Mouse (Mus musculus): ENCODE measurements around the gene Nudt9. TPM values are rescaled to one million over a fixed set of nuclear protein-coding genes. Genes with fewer than 3 reads are reported as not detected.
A peak's percentile ranks its signal among the peaks of the same experiment; 100 is the strongest.

Nudt9 gene
- 55.9 and 61.7 TPM in 2 replicates for polyA plus RNA-seq (2015; fragmentation: Nextera tagmentation; extraction: Ambion mirVana)

- Histone ChIP-seq H3K9ac (ENCODE audit: low read length) (peak within 1 kb of the TSS; percentile 90), H3K36me3 (ENCODE audit: control insufficient read depth, insufficient read depth, low read length) (peaks cover 4% of the 10 kb centered on the region), H3K4me3 (replicated peaks; ENCODE audit: low read length) (peak within 1 kb of the TSS; percentile 86), H3K9me3 (replicated peaks; ENCODE audit: control insufficient read depth, low read length) (no peaks in the 10 kb centered on the region), H3K27ac (ENCODE audit: low read length) (peak within 1 kb of the TSS; percentile 87), H3K4me1 (ENCODE audit: control insufficient read depth, insufficient read depth, low read length) (peaks cover 11% of the 10 kb centered on the region), H3K27me3 (ENCODE audit: control insufficient read depth, insufficient read depth, low read length) (no peaks in the 10 kb centered on the region), H3K4me2 (ENCODE audit: low read depth, low read length) (peak within 1 kb of the TSS; percentile 56)
- 5% methylated on average over 90 of the region's 90 CpGs for WGBS
- ATAC-seq (ENCODE audit: insufficient read depth, low FRiP score), result peak; percentile 99
Observed at GRCm38 (mm10) chr5:104046256-104047199, at the start of gene Nudt9. Nudt9 (plus strand) TSS chr5:104046306.

- H3K36me3 ChIP-seq (ENCODE audit: control insufficient read depth, insufficient read depth, low read length), result no peaks in the 10 kb centered on the region
- no peak overlapping the region for H3K9ac ChIP-seq (ENCODE audit: low read length)
- H3K27me3 ChIP-seq (ENCODE audit: control insufficient read depth, insufficient read depth, low read length), result no peaks in the 10 kb centered on the region
- no peak overlapping the region for H3K4me3 ChIP-seq (replicated peaks; ENCODE audit: low read length)
- ATAC-seq (ENCODE audit: insufficient read depth, low FRiP score), result no peak
- no peaks in the 10 kb centered on the region for H3K9me3 ChIP-seq (replicated peaks; ENCODE audit: control insufficient read depth, low read length)
- WGBS, result 62% methylated on average over 5 of the region's 5 CpGs
- H3K4me2 ChIP-seq (ENCODE audit: low read depth, low read length), result no peak overlapping the region
- peaks cover 2% of the 10 kb centered on the region; the same call in 1 of the 2 replicates for H3K4me1 ChIP-seq (ENCODE audit: control insufficient read depth, insufficient read depth, low read length)
- H3K27ac ChIP-seq (ENCODE audit: low read length), result no peak overlapping the region
Observed at GRCm38 (mm10) chr5:103998739-103999138, 47.4 kb upstream of the Nudt9 start.

- no peak overlapping the region for H3K27ac ChIP-seq (ENCODE audit: low read length)
- no peaks in the 10 kb centered on the region for H3K36me3 ChIP-seq (ENCODE audit: control insufficient read depth, insufficient read depth, low read length)
- no peak for ATAC-seq (ENCODE audit: insufficient read depth, low FRiP score)
Observed at GRCm38 (mm10) chr5:103999738-104000137, 46.4 kb upstream of the Nudt9 start.

GRCm38 (mm10) chr5:104002549-104003255, 43.4 kb upstream of the Nudt9 start:
- 0 out of 2 replicates have a peak overlapping the region, but pooled peaks have one; percentile 0 for H3K4me2 ChIP-seq (ENCODE audit: low read depth, low read length)
- no peaks in the 10 kb centered on the region for H3K9me3 ChIP-seq (replicated peaks; ENCODE audit: control insufficient read depth, low read length)

More at GRCm38 (mm10) chr5:103999738-104000137, 46.4 kb upstream of the Nudt9 start:
- Histone ChIP-seq H3K4me3 (replicated peaks; ENCODE audit: low read length) (no peak overlapping the region), H3K9me3 (replicated peaks; ENCODE audit: control insufficient read depth, low read length) (no peaks in the 10 kb centered on the region), H3K4me1 (ENCODE audit: control insufficient read depth, insufficient read depth, low read length) (peaks cover 2% of the 10 kb centered on the region; the same call in 1 of the 2 replicates), H3K4me2 (ENCODE audit: low read depth, low read length) (no peak overlapping the region), H3K9ac (ENCODE audit: low read length) (no peak overlapping the region), H3K27me3 (ENCODE audit: control insufficient read depth, insufficient read depth, low read length) (no peaks in the 10 kb centered on the region)
- WGBS, result 4% methylated on average over 5 of the region's 5 CpGs

DNA sequence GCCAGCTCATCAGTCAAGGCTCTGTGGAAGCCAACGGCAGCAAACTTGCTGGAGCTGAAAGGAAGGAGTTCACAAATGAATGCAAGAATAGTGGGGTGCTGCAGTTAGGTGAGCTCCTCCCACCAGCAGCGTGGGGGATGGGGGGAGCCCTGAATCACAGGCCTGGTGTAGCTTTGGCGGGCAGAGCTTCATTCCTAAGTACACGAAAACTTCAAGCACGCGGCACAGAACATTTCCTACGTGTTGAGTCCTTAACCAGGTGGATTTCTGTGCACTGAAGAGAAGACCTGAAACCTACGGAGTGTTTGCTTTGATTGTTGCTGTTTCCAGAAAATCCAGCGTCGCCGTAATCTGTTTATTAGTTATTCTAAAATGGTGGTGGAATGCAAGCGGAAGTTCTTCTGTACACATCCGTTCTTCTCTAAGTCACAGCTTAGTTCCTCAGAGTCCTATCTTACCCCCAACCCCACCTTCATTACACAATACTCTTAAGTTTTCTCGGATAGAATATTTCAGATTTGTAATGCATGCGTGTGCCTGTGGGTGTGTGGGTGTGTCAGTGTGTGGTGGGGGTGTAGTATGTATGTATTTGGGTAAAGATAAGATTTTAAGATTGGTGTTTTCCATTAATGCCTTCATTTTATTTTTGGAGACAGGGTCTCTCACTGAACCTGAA, 42.7 kb upstream of the Nudt9 start:
- H3K4me3 ChIP-seq (replicated peaks; ENCODE audit: low read length), result no peak overlapping the region
- H3K4me2 ChIP-seq (ENCODE audit: low read depth, low read length), result 0 out of 2 replicates have a peak overlapping the region, but pooled peaks have one; percentile 0
- no peaks in the 10 kb centered on the region for H3K9me3 ChIP-seq (replicated peaks; ENCODE audit: control insufficient read depth, low read length)
- H3K36me3 ChIP-seq (ENCODE audit: control insufficient read depth, insufficient read depth, low read length), result 0 out of 2 replicates have a peak, but pooled peaks cover 2% of the 10 kb centered on the region
- H3K9ac ChIP-seq (ENCODE audit: low read length), result no peak overlapping the region
- whole genome bisulfite sequencing, result 44% methylated on average over 15 of the region's 15 CpGs
- H3K27me3 ChIP-seq (ENCODE audit: control insufficient read depth, insufficient read depth, low read length), result no peaks in the 10 kb centered on the region
- 0 out of 2 replicates have a peak, but pooled peaks have one; percentile 9 for ATAC-seq (ENCODE audit: insufficient read depth, low FRiP score)
- H3K27ac ChIP-seq (ENCODE audit: low read length), result peak overlapping the region; percentile 28; the same call in 1 of the 2 replicates
- peaks cover 2% of the 10 kb centered on the region; the same call in 1 of the 2 replicates for H3K4me1 ChIP-seq (ENCODE audit: control insufficient read depth, insufficient read depth, low read length)

More at GRCm38 (mm10) chr5:104002549-104003255, 43.4 kb upstream of the Nudt9 start:
- Histone ChIP-seq H3K9ac (ENCODE audit: low read length) (no peak overlapping the region), H3K4me1 (ENCODE audit: control insufficient read depth, insufficient read depth, low read length) (peaks cover 2% of the 10 kb centered on the region; the same call in 1 of the 2 replicates), H3K27ac (ENCODE audit: low read length) (peak overlapping the region; percentile 28; the same call in 1 of the 2 replicates), H3K27me3 (ENCODE audit: control insufficient read depth, insufficient read depth, low read length) (no peaks in the 10 kb centered on the region), H3K4me3 (replicated peaks; ENCODE audit: low read length) (no peak overlapping the region), H3K36me3 (ENCODE audit: control insufficient read depth, insufficient read depth, low read length) (0 out of 2 replicates have a peak, but pooled peaks cover under 1% of the 10 kb centered on the region)
- WGBS, result 36% methylated on average over 18 of the region's 18 CpGs
- peak; percentile 49; the same call in 1 of the 2 replicates for ATAC-seq (ENCODE audit: insufficient read depth, low FRiP score)

GRCm38 (mm10) chr5:104003955-104004354, 42.2 kb upstream of the Nudt9 start:
- no peak overlapping the region for H3K4me2 ChIP-seq (ENCODE audit: low read depth, low read length)
- no peak overlapping the region for H3K9ac ChIP-seq (ENCODE audit: low read length)
- ATAC-seq (ENCODE audit: insufficient read depth, low FRiP score), result no peak
- 0 out of 2 replicates have a peak, but pooled peaks cover 2% of the 10 kb centered on the region for H3K36me3 ChIP-seq (ENCODE audit: control insufficient read depth, insufficient read depth, low read length)
- no peak overlapping the region for H3K4me3 ChIP-seq (replicated peaks; ENCODE audit: low read length)
- H3K27ac ChIP-seq (ENCODE audit: low read length), result no peak overlapping the region; the same call in 1 of the 2 replicates
- H3K27me3 ChIP-seq (ENCODE audit: control insufficient read depth, insufficient read depth, low read length), result no peaks in the 10 kb centered on the region
- H3K4me1 ChIP-seq (ENCODE audit: control insufficient read depth, insufficient read depth, low read length), result peaks cover 2% of the 10 kb centered on the region; the same call in 1 of the 2 replicates
- WGBS, result 61% methylated on average over 2 of the region's 2 CpGs
- H3K9me3 ChIP-seq (replicated peaks; ENCODE audit: control insufficient read depth, low read length), result no peaks in the 10 kb centered on the region

- WGBS, result 67% methylated on average over 3 of the region's 3 CpGs
- H3K9me3 ChIP-seq (replicated peaks; ENCODE audit: control insufficient read depth, low read length), result no peaks in the 10 kb centered on the region
- no peaks in the 10 kb centered on the region for H3K27me3 ChIP-seq (ENCODE audit: control insufficient read depth, insufficient read depth, low read length)
- H3K27ac ChIP-seq (ENCODE audit: low read length), result no peak overlapping the region
- H3K4me2 ChIP-seq (ENCODE audit: low read depth, low read length), result no peak overlapping the region
- H3K4me3 ChIP-seq (replicated peaks; ENCODE audit: low read length), result no peak overlapping the region
- H3K4me1 ChIP-seq (ENCODE audit: control insufficient read depth, insufficient read depth, low read length), result no peaks in the 10 kb centered on the region
- no peak overlapping the region for H3K9ac ChIP-seq (ENCODE audit: low read length)
- H3K36me3 ChIP-seq (ENCODE audit: control insufficient read depth, insufficient read depth, low read length), result 0 out of 2 replicates have a peak, but pooled peaks cover 2% of the 10 kb centered on the region
- ATAC-seq (ENCODE audit: insufficient read depth, low FRiP score), result no peak
Observed at GRCm38 (mm10) chr5:104006811-104007210, 39.3 kb upstream of the Nudt9 start.

- H3K9ac ChIP-seq (ENCODE audit: low read length), result no peak overlapping the region
- no peak overlapping the region for H3K4me2 ChIP-seq (ENCODE audit: low read depth, low read length)
- H3K27me3 ChIP-seq (ENCODE audit: control insufficient read depth, insufficient read depth, low read length), result no peaks in the 10 kb centered on the region
- 74% methylated on average over 5 of the region's 5 CpGs for WGBS
- no peak overlapping the region for H3K27ac ChIP-seq (ENCODE audit: low read length)
- H3K4me3 ChIP-seq (replicated peaks; ENCODE audit: low read length), result no peak overlapping the region
- ATAC-seq (ENCODE audit: insufficient read depth, low FRiP score), result no peak
- H3K4me1 ChIP-seq (ENCODE audit: control insufficient read depth, insufficient read depth, low read length), result no peaks in the 10 kb centered on the region
- H3K36me3 ChIP-seq (ENCODE audit: control insufficient read depth, insufficient read depth, low read length), result 0 out of 2 replicates have a peak, but pooled peaks cover 2% of the 10 kb centered on the region
- H3K9me3 ChIP-seq (replicated peaks; ENCODE audit: control insufficient read depth, low read length), result no peaks in the 10 kb centered on the region
Observed at GRCm38 (mm10) chr5:104007801-104008200, 38.3 kb upstream of the Nudt9 start.
